Mouse (Mus musculus): Measurements from ENCODE around the gene Klf3. TPM values are rescaled to one million over a fixed set of nuclear protein-coding genes. Genes with fewer than 3 reads are reported as not detected.

Klf3 gene
- polyA plus RNA-seq (2017; shearing (Covaris generic)) = 592 TPM

DNA sequence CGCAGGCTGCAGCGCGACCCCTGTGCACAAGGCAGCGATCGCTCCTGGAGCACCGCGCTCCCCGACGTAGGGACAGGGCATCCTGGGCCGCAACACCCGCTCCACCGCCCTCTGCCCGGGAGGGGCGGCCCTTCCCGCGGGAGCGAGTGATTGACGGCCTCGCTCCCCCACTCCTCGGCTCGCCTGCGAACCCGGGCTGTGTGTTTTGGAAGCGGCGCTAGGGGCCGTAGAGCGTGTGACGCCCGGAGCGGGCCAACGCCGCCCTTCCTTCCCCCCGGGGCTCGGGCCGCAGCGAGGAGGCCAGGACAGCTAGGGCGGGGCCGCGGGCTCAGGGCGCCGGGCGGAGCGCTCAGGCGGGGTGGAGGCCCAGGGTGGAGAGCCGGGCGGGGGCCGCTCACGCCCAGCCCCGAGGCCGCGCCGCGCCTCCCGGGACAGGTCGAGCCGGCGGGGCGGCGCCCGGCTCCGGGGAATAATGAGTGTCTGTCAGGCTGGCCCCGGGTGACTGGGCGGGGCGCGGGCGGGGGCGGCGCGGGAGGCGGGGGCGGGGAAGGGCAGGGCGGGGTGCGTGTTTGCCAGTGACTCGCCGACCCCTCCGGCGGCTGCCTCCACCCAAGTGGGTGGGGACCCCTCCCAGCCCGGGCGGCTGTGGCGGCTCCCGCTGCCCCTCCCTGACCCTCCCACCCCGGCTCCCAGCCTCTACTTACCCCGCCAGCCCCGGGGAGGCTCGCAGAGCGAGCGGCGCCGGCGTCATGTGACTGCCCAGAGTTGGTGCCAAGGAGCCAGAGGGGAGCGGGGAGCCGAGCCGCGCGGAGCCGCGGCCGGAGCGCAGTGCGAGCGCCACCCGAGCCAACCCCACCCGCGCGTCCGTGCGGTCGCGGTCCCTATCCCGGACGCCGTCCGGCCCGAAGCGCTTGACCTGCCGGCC is at the start of gene Klf3:
Gene Klf3 (plus strand): TSS at position 594 of the 925 bp plus-strand sequence.

Other genes with a start within 250 kb of the Klf3 start
- gene Tlr1, start 130.2 kb downstream of the Klf3 start, polyA plus RNA-seq (2017; shearing (Covaris generic)) = 8.8 TPM
- gene Tlr6, start 156.7 kb downstream of the Klf3 start, polyA plus RNA-seq (2017; shearing (Covaris generic)) = 1.8 TPM
- 1.1 TPM for gene Fam114a1, start 166.7 kb downstream of the Klf3 start, polyA plus RNA-seq (2017; shearing (Covaris generic))

Data from effector memory CD4-positive, alpha-beta T cell, adult 5 months (primary cell).